Mouse (Mus musculus): ENCODE results near the gene Bst1.

Bst1 gene

GRCm38 (mm10) chr5:43818695-43819094, at the start of gene Bst1:
Gene Bst1 (plus strand): TSS chr5:43818885.
- no peak for DNase-seq (ENCODE audit: low read depth, low spot score)

- DNase-seq (ENCODE audit: low read depth, low spot score): no peak
These were observed 47.9 kb upstream of the Bst1 start for GRCm38 (mm10) chr5:43770618-43771354.

GRCm38 (mm10) chr5:43771555-43771954, 47.1 kb upstream of the Bst1 start:
- DNase-seq (ENCODE audit: low read depth, low spot score): no peak

- no peak for DNase-seq (ENCODE audit: low read depth, low spot score)
These were observed 42.3 kb upstream of the Bst1 start for GRCm38 (mm10) chr5:43776407-43776806.

DNA sequence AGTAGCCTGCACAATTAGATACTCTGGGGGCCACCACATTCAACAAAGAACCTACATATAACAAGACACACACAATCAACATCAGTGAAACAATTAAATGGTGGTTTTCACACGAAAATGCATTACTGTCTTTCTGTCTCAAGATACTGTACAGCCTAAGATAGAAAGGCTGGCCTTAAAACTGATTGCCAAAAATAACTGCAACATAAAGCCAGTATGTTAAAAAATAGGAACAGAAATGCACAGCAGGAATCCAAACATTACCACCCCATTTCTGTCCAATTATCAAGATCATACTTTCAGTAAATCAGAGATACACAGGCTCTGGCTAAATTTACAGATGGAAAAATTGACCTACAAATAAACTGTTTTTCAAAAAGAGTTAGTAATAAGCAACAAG, 41.7 kb upstream of the Bst1 start:
- no peak for DNase-seq (ENCODE audit: low read depth, low spot score)

GRCm38 (mm10) chr5:43778583-43778982, 40.1 kb upstream of the Bst1 start:
- DNase-seq (ENCODE audit: low read depth, low spot score): no peak

DNA sequence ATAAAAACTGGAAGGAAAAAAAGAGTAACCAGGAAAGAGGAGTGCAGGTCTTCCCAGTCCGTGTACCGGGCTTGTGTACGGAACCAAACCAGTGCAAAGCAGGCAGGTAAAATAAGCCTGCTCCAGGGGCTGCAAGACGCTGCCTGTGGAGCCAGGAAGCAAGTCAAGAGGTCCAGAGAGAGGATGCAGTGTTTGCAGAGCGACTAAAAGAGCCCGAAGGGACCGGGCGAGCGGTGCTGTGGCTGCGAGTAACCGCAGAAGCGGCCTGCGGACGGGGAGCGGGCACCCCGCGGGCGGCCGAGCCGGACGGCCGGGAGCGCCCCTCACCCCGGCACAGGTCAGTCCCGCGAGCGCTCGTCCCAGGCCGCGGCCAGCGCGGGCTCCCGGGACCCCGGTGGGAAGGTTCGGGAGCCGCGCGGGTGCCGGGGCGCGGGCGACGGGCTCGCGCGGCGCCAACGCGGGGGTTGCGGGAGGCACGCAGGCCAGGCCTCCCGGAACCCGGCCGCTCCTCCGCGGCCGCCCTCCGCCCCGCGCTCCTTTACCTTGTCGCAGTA, 37.2 kb upstream of the Bst1 start:
- DNase-seq (ENCODE audit: low read depth, low spot score): peak; percentile 54

DNA sequence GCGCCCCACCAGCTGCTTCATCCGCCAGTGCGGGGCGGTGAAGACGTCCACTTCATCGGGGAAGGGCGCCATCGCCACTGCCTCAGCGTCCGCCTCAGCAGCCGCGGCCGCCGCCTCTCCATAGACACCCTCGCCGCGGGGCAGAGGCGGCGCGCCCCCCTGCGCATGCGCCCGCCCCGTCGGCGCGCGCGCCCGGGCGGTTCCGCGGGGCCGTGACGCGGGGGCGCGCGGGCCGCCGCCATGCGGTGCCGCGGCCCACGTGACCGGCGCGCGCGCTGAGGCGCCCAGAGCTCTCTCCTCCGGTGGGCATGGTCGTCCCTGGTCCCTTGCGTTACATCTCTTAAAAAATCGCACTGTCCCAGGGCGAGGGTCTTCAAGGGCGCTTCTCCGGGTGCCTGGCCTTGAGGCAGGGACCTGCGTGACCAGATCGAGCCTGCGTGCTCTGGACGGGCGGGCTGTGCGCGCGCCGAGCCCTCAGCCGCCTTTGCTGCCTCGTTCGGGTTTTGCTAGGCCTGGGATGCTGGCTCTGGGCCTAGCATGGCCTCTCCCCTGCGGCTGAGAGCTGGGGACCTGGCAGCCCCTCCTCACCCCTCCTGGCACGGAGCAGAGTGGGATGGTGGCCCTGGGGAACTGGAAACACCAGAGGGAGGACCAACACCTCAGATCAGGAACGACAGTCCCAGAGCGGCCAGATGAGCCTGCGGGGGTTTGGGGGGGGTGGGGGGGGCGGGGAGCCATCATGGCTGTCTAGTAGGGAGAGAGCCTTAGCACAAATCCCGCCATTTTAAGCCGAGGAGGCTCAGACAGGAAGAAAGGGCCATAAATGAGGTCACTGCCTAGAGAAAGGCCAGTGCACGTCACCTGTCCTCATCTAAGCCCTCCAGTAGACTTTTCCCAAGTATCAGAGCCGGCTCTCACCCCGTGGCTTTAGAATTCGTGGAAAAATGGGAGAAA, 36.4 kb upstream of the Bst1 start:
- DNase-seq (ENCODE audit: low read depth, low spot score): peak; percentile 66

DNA sequence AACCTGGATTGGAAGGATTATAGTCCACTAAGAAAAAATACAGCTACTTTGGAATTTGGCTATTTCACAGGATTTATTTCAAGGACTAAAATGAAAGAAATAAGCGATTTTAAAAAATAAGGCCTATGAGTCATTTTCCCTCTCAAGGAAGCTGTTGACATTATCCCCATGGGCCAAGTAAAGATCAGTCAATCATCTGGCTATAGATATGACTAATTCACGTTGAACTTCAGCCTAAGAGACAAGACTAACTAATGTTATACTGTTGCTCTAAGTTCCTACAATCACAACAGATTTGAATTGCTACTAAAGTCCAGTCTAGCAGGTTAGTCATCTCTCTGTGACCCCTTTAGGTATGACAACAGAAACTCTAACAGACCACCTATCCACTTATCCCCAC, 34.7 kb upstream of the Bst1 start:
- peak; percentile 92 for DNase-seq (ENCODE audit: low read depth, low spot score)

DNA sequence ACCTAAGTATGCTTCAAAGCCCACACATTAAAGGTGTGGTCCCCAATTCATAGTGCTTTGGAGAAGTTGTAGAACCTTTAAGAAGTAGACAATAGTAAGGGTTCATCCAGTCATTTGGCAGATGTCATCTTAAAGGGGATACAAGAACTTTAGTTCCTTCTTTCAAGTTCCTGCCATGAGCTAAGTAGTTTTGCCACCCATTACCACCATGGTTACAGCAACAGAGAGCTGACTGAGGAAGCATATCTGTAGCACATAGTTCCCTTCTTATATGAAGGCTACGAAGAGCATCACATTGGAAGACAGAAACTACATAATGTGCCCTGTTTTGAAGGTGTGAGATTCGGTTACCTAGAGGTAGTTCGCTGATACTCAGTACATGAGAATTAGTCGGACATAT, 32.1 kb upstream of the Bst1 start:
- no peak for DNase-seq (ENCODE audit: low read depth, low spot score)

- peak; percentile 77 for DNase-seq (ENCODE audit: low read depth, low spot score)
These were observed 30.5 kb upstream of the Bst1 start for GRCm38 (mm10) chr5:43787976-43788752.

- no peak for DNase-seq (ENCODE audit: low read depth, low spot score)
These were observed 26.3 kb upstream of the Bst1 start for GRCm38 (mm10) chr5:43792354-43792753.

DNA sequence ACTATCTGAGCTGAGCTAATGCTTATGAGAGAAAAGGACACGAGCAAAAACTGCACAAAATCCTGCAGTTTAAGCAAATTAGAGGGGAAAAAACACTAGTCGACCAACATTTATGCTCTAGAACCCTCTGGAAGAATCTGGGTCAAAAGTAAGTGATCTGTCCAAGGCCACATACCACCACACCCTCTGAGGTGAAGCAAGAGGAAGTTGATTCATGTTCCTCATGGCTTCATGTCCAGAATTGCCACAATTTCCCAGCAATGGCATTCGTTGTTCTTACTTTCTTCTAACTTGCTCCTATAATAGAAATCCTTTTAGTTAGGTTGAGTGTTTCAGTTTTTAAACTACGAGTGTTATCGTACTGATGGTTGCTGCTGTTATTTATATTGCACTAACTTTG, 19.2 kb upstream of the Bst1 start:
- peak; percentile 71 for DNase-seq (ENCODE audit: low read depth, low spot score)

- no peak for DNase-seq (ENCODE audit: low read depth, low spot score)
These were observed 18.0 kb upstream of the Bst1 start for GRCm38 (mm10) chr5:43800700-43801099.

DNA sequence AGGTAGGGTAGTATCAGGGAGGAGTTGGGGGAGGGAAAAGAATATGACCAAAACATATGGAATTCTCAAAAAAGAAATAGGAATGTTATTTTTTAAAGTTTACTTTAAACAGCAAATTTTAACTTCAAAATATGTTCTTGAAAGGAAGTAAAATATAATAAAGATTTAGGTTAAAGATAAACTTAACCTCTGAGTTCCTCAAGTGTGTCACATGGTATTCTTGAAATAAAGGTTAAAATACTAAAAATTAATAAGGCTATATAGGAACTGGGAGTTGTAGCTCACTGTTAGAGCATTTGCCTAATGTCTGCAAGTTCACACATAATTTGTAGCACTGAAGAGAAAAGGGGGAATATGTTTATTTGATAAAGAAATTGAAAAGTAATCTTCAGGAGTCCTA, 17.4 kb upstream of the Bst1 start:
- no peak for DNase-seq (ENCODE audit: low read depth, low spot score)

DNA sequence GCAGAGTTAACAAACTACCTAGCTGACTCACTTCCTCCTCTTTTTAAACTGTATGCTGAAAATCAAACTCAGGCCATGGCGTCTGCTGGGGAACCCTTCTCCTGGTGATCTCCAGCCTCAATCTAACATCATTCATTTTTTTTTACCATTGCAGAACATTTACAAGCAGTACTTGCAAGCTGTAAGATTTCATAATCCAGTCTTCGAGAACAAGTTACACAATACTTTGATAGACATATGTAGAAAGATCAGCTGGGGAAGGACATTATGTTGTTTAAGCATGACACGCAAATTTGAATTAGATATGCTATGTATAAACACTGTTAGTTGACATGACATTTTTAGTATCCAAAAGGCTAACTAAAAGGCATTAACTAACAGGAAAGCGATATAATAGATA, 16.9 kb upstream of the Bst1 start:
- DNase-seq (ENCODE audit: low read depth, low spot score): peak; percentile 27

DNA sequence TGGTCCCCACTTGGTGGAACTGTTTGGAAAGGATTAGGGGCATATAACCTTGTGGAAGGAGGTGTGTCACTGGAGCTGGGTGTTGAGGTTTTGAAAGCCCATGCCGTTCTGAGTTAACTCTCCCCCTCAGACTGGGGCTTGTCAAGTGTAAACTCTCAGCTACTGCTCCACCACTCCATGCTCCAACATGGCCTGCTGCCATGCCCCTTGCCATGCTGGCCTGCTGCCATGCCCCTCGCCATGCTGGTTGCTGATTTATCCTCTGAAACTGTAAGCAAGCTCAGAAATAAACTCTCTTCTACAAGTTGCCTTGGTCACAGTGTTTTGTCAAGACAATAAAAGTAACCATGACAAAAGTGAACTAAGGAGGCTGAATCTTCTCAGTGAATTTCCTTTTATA, 13.3 kb upstream of the Bst1 start:
- DNase-seq (ENCODE audit: low read depth, low spot score): no peak

DNA sequence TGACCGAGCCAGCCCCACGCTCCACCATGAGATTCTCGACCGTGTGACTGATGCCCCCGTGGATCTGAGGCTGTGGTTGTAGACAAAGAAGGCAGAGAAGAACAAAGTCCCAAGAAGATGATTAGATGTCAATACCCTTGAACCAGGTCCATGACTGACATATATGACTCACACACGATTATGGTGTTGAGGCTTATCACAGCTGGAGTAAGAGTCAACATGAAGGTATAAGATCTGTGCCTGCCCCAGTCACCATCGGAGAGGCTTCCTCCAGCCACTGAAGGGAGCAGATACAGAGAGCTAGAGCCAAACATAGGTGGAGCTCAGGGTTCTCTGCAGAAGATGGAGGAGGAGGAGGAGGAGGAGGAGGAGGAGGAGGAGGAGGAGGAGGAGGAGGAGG, 12.3 kb upstream of the Bst1 start:
- no peak for DNase-seq (ENCODE audit: low read depth, low spot score)

DNA sequence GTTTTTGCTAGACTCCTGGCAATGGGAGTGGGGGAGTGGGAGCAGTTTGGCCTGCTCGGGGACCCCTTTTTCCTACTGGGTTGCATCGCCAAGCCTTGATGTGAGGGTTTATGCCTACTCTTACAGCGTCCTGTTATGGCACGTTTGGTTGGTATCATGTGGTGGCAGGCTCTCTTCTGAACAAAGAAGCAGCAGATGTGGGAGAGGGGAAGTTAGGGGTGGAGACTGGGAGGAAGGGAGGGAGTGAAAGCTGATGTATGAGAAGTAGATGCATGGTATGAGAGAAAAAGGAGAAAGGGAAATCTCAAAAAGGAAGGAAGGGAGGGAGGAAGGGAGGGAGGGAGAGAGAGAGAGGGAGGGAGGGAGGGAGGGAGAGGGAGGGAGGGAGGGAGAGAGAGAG, 11.8 kb upstream of the Bst1 start:
- no peak for DNase-seq (ENCODE audit: low read depth, low spot score)

- DNase-seq (ENCODE audit: low read depth, low spot score): no peak
These were observed 10.7 kb upstream of the Bst1 start for GRCm38 (mm10) chr5:43807744-43808696.
